Mouse (Mus musculus) brain, embryonic 14.5 days (tissue): Measurements from ENCODE around the gene Aldh1a2.

ENCODE experiments used
- CTCF ChIP-seq: fragments of 200-500 bp; IDR thresholded peaks from 2 replicates; pipeline ENCODE4 v1.5.1; 2012; ENCODE audit warnings: inconsistent platforms, mild to moderate bottlenecking, moderate library complexity, borderline replicate concordance; ENCODE audit not compliant: insufficient read depth, insufficient read length; ENCODE audit errors: extremely low read depth
- POLR2A ChIP-seq: fragments of 200-500 bp; IDR thresholded peaks from 2 replicates; pipeline ENCODE4 v1.6.1; 2012; ENCODE audit warnings: mild to moderate bottlenecking, inconsistent platforms, borderline replicate concordance; ENCODE audit not compliant: poor library complexity, insufficient read depth, insufficient read length, severe bottlenecking; ENCODE audit errors: extremely low read depth

GRCm38 (mm10) chr9:71324060-71324459 lies 108.5 kb downstream of the Aldh1a2 start:
- TF ChIP-seq POLR2A (no peak), CTCF (no peak)
